Mouse (Mus musculus): Measurements from ENCODE around the gene Slc25a23. TPM values are rescaled to one million over a fixed set of nuclear protein-coding genes. Genes with fewer than 3 reads are reported as not detected.

Gene Slc25a23
- total RNA-seq (2023), result 1.9 and 2.4 TPM in 2 replicates

GRCm38 (mm10) chr17:57059486-57059977 is at the start of gene Slc25a23:
TSS of gene Slc25a23 (minus strand) at chr17:57059863.

GRCm38 (mm10) chr17:57105181-57106034 is 45.7 kb upstream of the Slc25a23 start, which contains the start of gene Tnfsf9:
TSS of gene Tnfsf9 (plus strand) at chr17:57105325.

GRCm38 (mm10) chr17:57087049-57087832 is 27.6 kb upstream of the Slc25a23 start, which contains the start of gene Tubb4a:
TSS of gene Tubb4a (minus strand) at chr17:57087782.

GRCm38 (mm10) chr17:57078336-57078735 is 18.7 kb upstream of the Slc25a23 start, which contains the start of gene Dennd1c:
TSS of gene Dennd1c (minus strand) at chr17:57078514.

GRCm38 (mm10) chr17:57058891-57059485 is 675 bp downstream of the Slc25a23 start, which contains the start of gene Crb3:
TSS of gene Crb3 (plus strand) at chr17:57059105.

GRCm38 (mm10) chr17:57041554-57041953 is 18.1 kb downstream of the Slc25a23 start, which contains the start of gene Slc25a41:
TSS of gene Slc25a41 (minus strand) at chr17:57041654.

GRCm38 (mm10) chr17:57030931-57031660 is 28.6 kb downstream of the Slc25a23 start, which contains the start of gene Khsrp:
TSS of gene Khsrp (minus strand) at chr17:57031522.

GRCm38 (mm10) chr17:57011236-57012141 is 48.2 kb downstream of the Slc25a23 start, which contains the start of the genes Gtf2f1 and Gm17949:
TSS of gene Gtf2f1 (minus strand) at chr17:57011288.
TSS of gene Gm17949 (plus strand) at chr17:57011469.

GRCm38 (mm10) chr17:56999968-57000609 is 59.6 kb downstream of the Slc25a23 start, which contains the start of gene Pspn:
TSS of gene Pspn (minus strand) at chr17:57000018.

GRCm38 (mm10) chr17:56997029-56997667 is 62.5 kb downstream of the Slc25a23 start, which contains the start of gene Alkbh7:
TSS of gene Alkbh7 (plus strand) at chr17:56997339.

Other genes starting within 250 kb of the Slc25a23 start
- gene Rfx2, start 228.8 kb downstream of the Slc25a23 start, total RNA-seq (2023), result 10.2 and 12.6 TPM in 2 replicates
- gene Acsbg2, start 185.4 kb downstream of the Slc25a23 start, total RNA-seq (2023), result not detected in 2 replicates
- 0.38 TPM in 1 of 2 replicates, not detected in the other for gene 1700061G19Rik, start 184.4 kb downstream of the Slc25a23 start, total RNA-seq (2023)
- gene Mllt1, start 124.4 kb downstream of the Slc25a23 start, total RNA-seq (2023), result 15.6 and 19.8 TPM in 2 replicates
- gene Acer1, start 77.7 kb downstream of the Slc25a23 start, total RNA-seq (2023), result not detected in 2 replicates
- gene Clpp, start 69.6 kb downstream of the Slc25a23 start, total RNA-seq (2023), result 5.8 and 10.5 TPM in 2 replicates
- gene Alkbh7, start 62.5 kb downstream of the Slc25a23 start, total RNA-seq (2023), result 6.7 and 8.1 TPM in 2 replicates
- gene Pspn, start 59.8 kb downstream of the Slc25a23 start, total RNA-seq (2023), result not detected in 2 replicates
- 73.8 and 75.6 TPM in 2 replicates for gene Gtf2f1, start 48.6 kb downstream of the Slc25a23 start, total RNA-seq (2023)
- not detected in 2 replicates for gene Gm17949, start 48.4 kb downstream of the Slc25a23 start, total RNA-seq (2023)
- gene Khsrp, start 28.3 kb downstream of the Slc25a23 start, total RNA-seq (2023), result 83.8 and 92.7 TPM in 2 replicates
- gene Slc25a41, start 18.2 kb downstream of the Slc25a23 start, total RNA-seq (2023), result not detected in 2 replicates
- gene Crb3, start 758 bp downstream of the Slc25a23 start, total RNA-seq (2023), result not detected in 2 replicates
- gene Dennd1c, start 18.7 kb upstream of the Slc25a23 start, total RNA-seq (2023), result 176 and 217 TPM in 2 replicates
- gene Tubb4a, start 27.9 kb upstream of the Slc25a23 start, total RNA-seq (2023), result not detected in 2 replicates
- gene Tnfsf9, start 45.5 kb upstream of the Slc25a23 start, total RNA-seq (2023), result 2.5 and 4.0 TPM in 2 replicates
- not detected in 2 replicates for gene Cd70, start 89.9 kb upstream of the Slc25a23 start, total RNA-seq (2023)
- gene Tnfsf14, start 134.3 kb upstream of the Slc25a23 start, total RNA-seq (2023), result 34.1 and 36.0 TPM in 2 replicates
- gene C3, start 168.3 kb upstream of the Slc25a23 start, total RNA-seq (2023), result 448 and 499 TPM in 2 replicates
- gene Gpr108, start 188.6 kb upstream of the Slc25a23 start, total RNA-seq (2023), result 51.7 and 53.6 TPM in 2 replicates
- gene Trip10, start 189.6 kb upstream of the Slc25a23 start, total RNA-seq (2023), result 3.5 and 6.1 TPM in 2 replicates
- 148 and 202 TPM in 2 replicates for gene Vav1, start 219.2 kb upstream of the Slc25a23 start, total RNA-seq (2023)

Data from neutrophil, adult 65 days (primary cell).